Mouse (Mus musculus) liver, embryonic 15.5 days (tissue): ENCODE measurements around the gene Mapkapk2. TPM values are rescaled to one million over a fixed set of nuclear protein-coding genes. Genes with fewer than 3 reads are reported as not detected.

ENCODE experiments used
- ATAC-seq: fragments of 200-750 bp; cut with Nextera tagmentation; 2 replicates; pipeline ENCODE4 v1.8.0; 2017; ENCODE audit warnings: moderate number of reproducible peaks, mild to moderate bottlenecking, moderate library complexity; ENCODE audit not compliant: insufficient read depth
- H3K27ac ChIP-seq: fragments of 300-500 bp; sonication (generic); replicated peaks from 2 replicates; pipeline ENCODE4 v1.5.1; 2015; ENCODE audit warnings: mild to moderate bottlenecking, inconsistent platforms
- H3K27me3 ChIP-seq: fragments of 300-500 bp; sonication (generic); 2 replicates; pipeline ENCODE4 v1.6.1; 2015; ENCODE audit warnings: mild to moderate bottlenecking, inconsistent platforms
- H3K36me3 ChIP-seq: fragments of 300-500 bp; sonication (generic); replicated peaks from 2 replicates; pipeline ENCODE4 v1.6.1; 2015; ENCODE audit warnings: moderate library complexity, mild to moderate bottlenecking, inconsistent platforms
- H3K4me1 ChIP-seq: fragments of 300-500 bp; sonication (generic); replicated peaks from 2 replicates; pipeline ENCODE4 v1.6.1; 2015; ENCODE audit warnings: inconsistent platforms
- H3K4me2 ChIP-seq: fragments of 300-500 bp; sonication (generic); 2 replicates; pipeline ENCODE4 v1.6.1; 2015; ENCODE audit warnings: moderate library complexity, mild to moderate bottlenecking, inconsistent platforms
- H3K4me3 ChIP-seq: fragments of 300-500 bp; sonication (generic); replicated peaks from 2 replicates; pipeline ENCODE4 v1.5.1; 2015; ENCODE audit warnings: mild to moderate bottlenecking, inconsistent platforms
- H3K9ac ChIP-seq: fragments of 300-500 bp; sonication (generic); 2 replicates; pipeline ENCODE4 v1.6.1; 2015; ENCODE audit warnings: moderate library complexity, mild to moderate bottlenecking, inconsistent platforms
- H3K9me3 ChIP-seq: fragments of 300-500 bp; sonication (generic); replicated peaks from 2 replicates; pipeline ENCODE4 v1.6.1; 2016; ENCODE audit warnings: inconsistent platforms
- WGBS: fragments of 180-500 bp; shearing (Covaris S2); methylation state at CpG from one replicate; pipeline ENCODE4 v1.1.7; 2015; ENCODE audit warnings: mixed read lengths; ENCODE audit not compliant: insufficient replicate concordance; 5-methylcytosine and 5-hydroxymethylcytosine counted together
- polyA plus RNA-seq: library from polyadenylated mRNA; unstranded; fragments of >200 nt; fragmentation: Nextera tagmentation; extraction: Ambion mirVana; gene quantifications from 2 replicates; pipeline ENCODE4 v1.2.1, GENCODE M21; 2015

Mapkapk2 gene
- polyA plus RNA-seq, 1 experiment from 2014 or later = 13.0 TPM

- no peaks in the 10 kb centered on the region for H3K9me3 ChIP-seq
- H3K4me3 ChIP-seq = no peak overlapping the region
- H3K4me1 ChIP-seq = no peaks in the 10 kb centered on the region
- H3K4me2 ChIP-seq = no peak overlapping the region
- ATAC-seq = no peak
- H3K27ac ChIP-seq = no peak overlapping the region
- no peak overlapping the region for H3K9ac ChIP-seq
- H3K36me3 ChIP-seq = no peaks in the 10 kb centered on the region
- 67% methylated on average over 7 of the region's 7 CpGs for WGBS
- H3K27me3 ChIP-seq = peaks cover 22% of the 10 kb centered on the region
Observed at GRCm38 (mm10) chr1:131015879-131016278, 81.7 kb downstream of the Mapkapk2 start.

- 61% methylated on average over 6 of the region's 6 CpGs for WGBS
- no peak overlapping the region for H3K4me3 ChIP-seq
- no peaks in the 10 kb centered on the region for H3K9me3 ChIP-seq
- no peak overlapping the region for H3K9ac ChIP-seq
- no peaks in the 10 kb centered on the region for H3K36me3 ChIP-seq
- H3K4me2 ChIP-seq = no peak overlapping the region
- H3K27me3 ChIP-seq = peaks cover 16% of the 10 kb centered on the region
- H3K27ac ChIP-seq = no peak overlapping the region
- H3K4me1 ChIP-seq = no peaks in the 10 kb centered on the region
- ATAC-seq = no peak
Observed at GRCm38 (mm10) chr1:131015281-131015680, 82.3 kb downstream of the Mapkapk2 start.

- Histone ChIP-seq H3K4me1 (no peaks in the 10 kb centered on the region), H3K4me2 (no peak overlapping the region), H3K9ac (no peak overlapping the region), H3K27me3 (0 out of 2 replicates have a peak, but pooled peaks cover 5% of the 10 kb centered on the region), H3K4me3 (no peak overlapping the region), H3K27ac (no peak overlapping the region), H3K36me3 (no peaks in the 10 kb centered on the region), H3K9me3 (no peaks in the 10 kb centered on the region)
- ATAC-seq = no peak
- 66% methylated on average over 5 of the region's 5 CpGs for WGBS
Observed at GRCm38 (mm10) chr1:131013926-131014325, 83.7 kb downstream of the Mapkapk2 start.

- no peak overlapping the region for H3K9ac ChIP-seq
- H3K4me1 ChIP-seq = no peaks in the 10 kb centered on the region
- no peaks in the 10 kb centered on the region for H3K9me3 ChIP-seq
- no peaks in the 10 kb centered on the region for H3K36me3 ChIP-seq
- no peak overlapping the region for H3K27ac ChIP-seq
- no peaks in the 10 kb centered on the region for H3K27me3 ChIP-seq
- H3K4me2 ChIP-seq = no peak overlapping the region
- ATAC-seq = no peak
- WGBS = 82% methylated on average over 8 of the region's 8 CpGs
- no peak overlapping the region for H3K4me3 ChIP-seq
Observed at GRCm38 (mm10) chr1:131012494-131012893, 85.1 kb downstream of the Mapkapk2 start.

GRCm38 (mm10) chr1:131010201-131011153 lies 87.1 kb downstream of the Mapkapk2 start:
- Histone ChIP-seq H3K27ac (no peak overlapping the region), H3K4me1 (no peaks in the 10 kb centered on the region), H3K9ac (no peak overlapping the region), H3K4me2 (no peak overlapping the region), H3K36me3 (no peaks in the 10 kb centered on the region), H3K9me3 (no peaks in the 10 kb centered on the region), H3K27me3 (no peaks in the 10 kb centered on the region), H3K4me3 (no peak overlapping the region)
- ATAC-seq = no peak
- WGBS = 52% methylated on average over 17 of the region's 17 CpGs

- ATAC-seq = no peak
- 61% methylated on average over 1 of the region's 1 CpGs for WGBS
- Histone ChIP-seq H3K9me3 (no peaks in the 10 kb centered on the region), H3K4me1 (no peaks in the 10 kb centered on the region), H3K36me3 (no peaks in the 10 kb centered on the region), H3K4me2 (no peak overlapping the region), H3K27me3 (no peaks in the 10 kb centered on the region), H3K9ac (no peak overlapping the region), H3K27ac (no peak overlapping the region), H3K4me3 (no peak overlapping the region)
Observed at GRCm38 (mm10) chr1:131006069-131006468, 91.6 kb downstream of the Mapkapk2 start.

Other genes starting within 250 kb of the Mapkapk2 start
- gene Fcmr, start 232.2 kb downstream of the Mapkapk2 start, polyA plus RNA-seq = not detected in 2 replicates
- gene Il24, start 210.4 kb downstream of the Mapkapk2 start, polyA plus RNA-seq = not detected in 2 replicates
- not detected in 2 replicates for gene Il20, start 186.4 kb downstream of the Mapkapk2 start, polyA plus RNA-seq
- gene Il19, start 157.7 kb downstream of the Mapkapk2 start, polyA plus RNA-seq = not detected in 2 replicates
- not detected in 2 replicates for gene Il10, start 78.0 kb downstream of the Mapkapk2 start, polyA plus RNA-seq
- 16.6 and 18.3 TPM in 2 replicates for gene Dyrk3, start 40.5 kb upstream of the Mapkapk2 start, polyA plus RNA-seq
- 26.0 and 28.1 TPM in 2 replicates for gene Eif2d, start 55.4 kb upstream of the Mapkapk2 start, polyA plus RNA-seq
- 6.1 and 6.7 TPM in 2 replicates for gene Rassf5, start 147.4 kb upstream of the Mapkapk2 start, polyA plus RNA-seq
- gene Ikbke, start 181.8 kb upstream of the Mapkapk2 start, polyA plus RNA-seq = 6.6 and 9.7 TPM in 2 replicates